Mouse (Mus musculus): ENCODE results near the gene Smbd1.

DNA sequence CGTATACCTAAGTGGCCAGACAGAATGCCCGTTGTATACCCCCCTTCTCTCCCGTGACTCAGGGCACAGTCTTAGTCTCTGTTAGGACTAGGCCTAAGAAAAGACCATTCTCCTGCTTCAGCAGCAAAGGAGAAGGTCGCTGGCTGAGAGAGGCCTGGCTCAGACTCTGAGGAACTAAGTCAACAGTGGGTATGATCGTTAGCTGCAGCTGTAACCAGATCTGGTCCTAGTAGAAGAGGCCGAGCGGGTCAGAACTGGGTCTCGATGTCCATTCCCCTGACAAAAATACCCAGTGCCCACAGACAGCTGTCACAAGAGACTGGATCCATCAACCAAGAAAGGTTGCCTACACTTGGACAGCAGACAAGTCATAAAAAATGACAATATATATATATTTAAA lies 13.2 kb upstream of the Smbd1 start:
- TF ChIP-seq CTCF (IDR thresholded peaks at IDR 0.05; ENCODE audit: low read depth) (no peak), EP300 (IDR thresholded peaks at IDR 0.05; ENCODE audit: low read depth) (no peak)
